Mouse (Mus musculus): ENCODE measurements around the gene Fam193a.

The Fam193a gene

DNA sequence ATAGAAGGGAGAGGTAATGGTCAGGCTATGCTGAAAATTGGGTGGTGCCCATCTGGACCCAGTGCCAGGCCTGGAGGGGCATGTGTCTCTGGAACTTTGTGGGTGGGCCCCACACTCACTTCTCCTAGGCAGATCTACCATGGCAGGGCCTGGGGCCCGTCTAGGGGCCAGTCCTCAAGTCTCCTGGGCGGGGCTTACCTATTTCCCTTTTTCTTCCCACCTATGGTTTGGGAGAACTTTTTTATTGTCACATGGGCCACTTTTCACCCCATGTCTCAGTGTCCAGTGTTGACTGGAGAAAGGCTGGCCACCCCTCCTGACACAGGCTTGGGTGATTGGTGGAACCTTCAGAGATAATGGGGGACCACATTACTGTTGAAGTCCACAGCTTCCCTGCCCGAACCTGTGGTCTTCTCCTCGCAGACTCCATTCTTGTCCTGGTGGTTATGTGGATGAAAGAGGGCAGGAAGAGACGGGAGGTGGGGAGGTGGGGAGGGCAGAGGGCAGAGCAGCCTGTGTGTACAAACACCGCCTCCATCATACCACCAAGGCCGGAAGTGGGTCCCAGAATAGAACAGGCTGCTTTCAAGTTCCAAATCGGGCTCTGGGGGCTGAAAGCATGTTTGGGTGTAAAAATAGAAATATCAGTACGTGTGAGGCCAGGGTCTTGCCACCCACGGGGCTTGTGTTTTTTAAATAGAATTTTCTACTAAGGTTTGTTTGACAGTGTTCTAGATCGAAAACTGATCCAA lies 150.9 kb downstream of the Fam193a start:
- no peak for DNase-seq (ENCODE audit: low read depth, low spot score)

DNA sequence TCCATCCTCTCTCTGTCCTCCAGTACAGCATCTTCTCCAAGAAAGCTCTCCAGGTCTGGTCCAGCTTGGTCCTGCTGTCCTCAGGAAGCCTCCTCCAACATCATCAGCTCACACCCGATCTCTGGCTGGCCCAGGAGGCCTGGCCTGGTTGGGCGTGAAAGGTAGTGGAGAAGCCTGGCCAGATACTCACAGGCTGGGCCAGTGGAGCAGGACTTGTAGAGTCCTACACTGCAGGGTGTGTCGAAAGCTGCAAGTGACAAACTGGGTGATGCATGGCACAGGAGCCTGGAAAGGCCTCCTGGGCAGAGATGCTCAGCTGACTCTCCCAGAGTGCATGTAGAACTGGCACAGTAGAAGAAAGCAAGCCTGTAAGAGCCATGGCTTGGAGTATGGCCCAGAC lies 151.6 kb downstream of the Fam193a start:
- no peak for DNase-seq (ENCODE audit: low read depth, low spot score)

DNA sequence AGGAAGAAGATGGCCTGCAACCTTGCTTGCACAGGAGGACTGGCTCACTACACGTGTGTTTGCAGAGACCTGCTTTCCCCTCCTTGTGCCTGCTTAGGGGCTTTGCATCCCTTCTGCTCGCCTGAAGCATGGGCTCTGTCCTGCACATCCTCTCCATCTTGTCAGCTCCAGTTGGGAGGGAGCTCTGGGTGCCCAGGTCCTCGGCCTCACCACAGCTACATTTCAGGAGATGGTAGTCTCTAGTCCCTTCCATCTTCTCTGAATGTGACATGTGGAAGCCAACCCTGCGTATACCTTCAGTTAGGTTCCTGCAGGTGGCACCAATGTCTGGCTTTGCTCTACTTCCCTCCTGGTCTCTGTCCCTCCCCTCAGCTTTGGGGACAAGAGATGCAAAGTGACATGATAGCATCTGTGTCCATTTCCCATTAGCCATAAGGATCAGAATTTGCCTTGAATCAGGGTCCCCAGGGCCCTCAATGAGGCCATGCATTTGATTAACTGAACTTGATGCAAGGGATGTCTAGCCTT lies 154.3 kb downstream of the Fam193a start:
- DNase-seq (ENCODE audit: low read depth, low spot score), result no peak

DNA sequence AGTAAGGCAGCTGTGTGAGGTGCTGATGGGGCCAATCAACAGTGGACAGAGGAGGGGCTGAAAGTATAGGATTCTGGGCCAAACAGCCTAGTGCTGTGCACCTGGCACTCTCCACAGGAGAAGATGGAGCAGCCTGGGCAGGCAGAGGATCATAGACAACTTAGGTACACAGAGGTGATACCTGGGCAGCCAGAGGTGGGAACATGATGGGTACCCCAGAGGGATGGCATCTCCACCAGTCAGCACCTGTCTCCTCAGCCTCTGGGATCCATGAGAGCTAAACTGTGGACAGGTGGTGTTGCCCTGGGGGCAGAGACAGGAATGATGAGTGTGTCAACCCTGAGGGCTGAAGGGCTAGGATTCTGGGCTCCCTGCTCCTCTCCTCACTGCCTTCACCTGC lies 154.8 kb downstream of the Fam193a start:
- DNase-seq (ENCODE audit: low read depth, low spot score), result no peak

DNA sequence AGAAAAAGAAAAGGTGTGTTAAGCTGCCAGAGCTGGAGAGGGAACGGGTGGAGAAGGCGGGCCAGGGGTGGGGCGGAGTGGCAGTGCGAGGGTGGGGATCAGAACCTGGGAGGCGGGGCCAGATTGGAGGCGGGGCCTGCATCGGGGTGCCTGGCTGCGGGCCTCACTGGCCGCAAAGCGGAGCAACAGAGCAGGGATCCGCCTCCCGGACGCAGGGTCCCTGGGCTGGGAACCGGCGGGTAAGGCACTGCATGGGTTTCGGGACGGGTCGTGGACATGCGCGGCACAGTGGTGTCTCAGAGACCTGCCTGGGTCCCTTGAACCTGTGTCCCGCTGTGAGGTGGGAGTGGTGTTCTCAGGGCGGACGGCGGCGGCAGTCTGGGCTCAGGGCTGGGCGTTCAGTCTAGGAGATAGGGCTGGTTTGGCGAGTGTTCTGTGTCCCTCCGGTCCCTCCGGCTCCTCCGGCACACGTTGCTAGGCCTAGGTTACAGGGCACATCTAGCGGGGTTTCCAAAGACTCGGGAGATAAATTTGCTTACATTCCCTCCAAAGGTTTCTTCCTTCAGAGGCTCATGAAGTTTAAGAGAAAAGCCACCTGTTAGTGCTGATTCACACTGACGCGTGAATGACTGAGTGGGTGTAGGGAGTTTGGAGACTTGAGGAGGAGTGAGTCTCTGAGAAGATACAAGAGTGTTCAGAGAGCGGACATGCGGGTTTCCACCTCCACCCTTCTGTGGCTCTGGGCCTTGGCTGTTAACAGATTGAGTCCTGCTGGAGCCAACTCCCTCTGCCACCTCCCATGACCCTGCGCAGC lies 156.1 kb downstream of the Fam193a start, which contains the start of gene Sh3bp2:
Gene Sh3bp2 (plus strand): TSS at position 176 of the 814 bp plus-strand sequence.
- peak; percentile 75 for DNase-seq (ENCODE audit: low read depth, low spot score)

DNA sequence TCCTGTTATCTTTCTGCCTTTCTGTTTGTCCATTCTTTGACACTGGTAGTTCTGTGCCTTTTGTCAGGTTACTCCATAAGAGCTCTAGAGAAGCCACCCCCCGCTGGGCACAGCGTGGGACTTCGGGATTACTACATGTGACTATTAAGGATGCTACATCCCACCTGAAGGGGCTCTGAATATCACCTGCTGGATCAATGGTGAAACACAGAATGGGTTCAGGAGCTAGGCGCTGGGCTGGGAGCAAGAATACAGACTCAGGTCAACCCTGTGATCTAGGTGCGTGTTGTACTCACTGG lies 156.7 kb downstream of the Fam193a start:
- no peak for DNase-seq (ENCODE audit: low read depth, low spot score)

DNA sequence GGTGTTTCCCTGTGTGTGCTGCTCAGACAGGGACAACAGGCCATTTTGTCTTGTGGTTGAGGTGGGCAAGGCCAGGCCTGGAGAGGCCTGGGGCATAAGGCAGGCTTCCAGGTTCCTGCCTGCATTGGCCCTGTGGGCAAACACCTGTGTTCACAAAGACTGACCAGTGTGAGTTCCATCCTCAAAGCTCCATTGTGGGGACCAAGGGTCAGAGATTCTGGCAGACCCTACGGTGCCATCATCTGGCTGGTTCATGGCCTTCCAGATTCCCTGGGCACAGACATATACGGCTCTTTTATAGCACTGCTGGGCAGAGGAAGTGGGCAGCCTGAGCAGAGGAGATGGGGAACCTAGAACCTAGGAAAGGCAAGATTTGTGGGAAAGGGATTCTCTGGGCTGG lies 157.6 kb downstream of the Fam193a start:
- no peak for DNase-seq (ENCODE audit: low read depth, low spot score)

DNA sequence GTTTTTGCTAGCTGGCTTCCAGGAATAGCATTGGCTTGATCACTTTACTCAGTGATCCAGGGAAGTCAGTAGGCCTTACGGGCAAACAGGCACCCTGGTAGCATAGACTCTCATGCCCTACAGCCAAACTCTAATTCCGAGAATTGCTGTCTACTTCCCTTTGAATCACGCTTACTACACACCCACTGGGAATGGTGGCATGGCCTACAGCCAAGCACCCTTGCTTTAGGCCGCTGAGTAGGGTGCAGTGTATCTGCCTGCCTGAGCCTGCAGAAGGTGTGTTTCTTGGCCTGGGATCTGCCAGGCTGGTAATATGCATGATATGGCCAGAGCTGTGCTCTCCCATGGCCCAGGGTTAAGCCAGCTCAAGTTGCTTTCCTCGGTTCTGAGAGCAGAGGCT lies 159.0 kb downstream of the Fam193a start:
- no peak for DNase-seq (ENCODE audit: low read depth, low spot score)

DNA sequence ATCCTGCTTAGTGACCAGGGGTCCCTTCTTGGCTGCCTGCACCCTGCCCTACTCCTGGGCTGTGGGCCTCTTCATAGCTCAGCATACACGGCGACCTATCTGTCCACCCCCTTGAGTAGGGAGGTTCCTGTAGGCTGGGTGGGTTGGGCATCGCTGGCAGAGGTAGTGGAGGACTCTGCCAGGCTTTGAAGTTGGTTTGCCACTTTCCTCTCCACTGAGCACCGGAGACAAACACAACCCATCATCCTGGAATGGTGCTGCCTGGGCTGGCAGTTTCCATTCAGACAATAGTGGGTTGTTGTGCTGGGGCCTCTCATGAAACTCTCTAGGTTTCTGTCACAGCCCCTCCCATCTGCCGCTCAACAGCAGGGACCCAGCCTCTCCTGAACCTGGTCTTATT lies 160.4 kb downstream of the Fam193a start:
- no peak for DNase-seq (ENCODE audit: low read depth, low spot score)

DNA sequence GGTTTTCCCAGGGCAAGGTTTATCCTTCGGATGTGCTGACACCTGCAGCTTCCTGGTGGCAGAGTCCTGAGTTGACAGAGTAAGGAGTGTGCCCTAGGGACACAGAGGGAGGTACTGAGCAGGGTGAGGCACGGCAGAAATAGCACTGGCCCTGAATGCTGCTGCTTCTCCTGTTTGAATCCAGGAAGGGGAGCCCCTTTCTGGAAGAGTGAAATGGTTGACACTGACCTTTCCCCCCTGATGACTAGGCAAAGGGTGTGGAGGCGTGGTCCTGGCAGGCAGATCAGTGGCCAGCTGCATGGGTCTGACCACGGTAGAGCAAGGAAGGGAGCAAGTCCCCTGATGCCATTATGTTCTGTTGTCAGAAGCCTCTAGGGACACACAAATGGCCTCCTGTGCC lies 161.0 kb downstream of the Fam193a start:
- no peak for DNase-seq (ENCODE audit: low read depth, low spot score)

DNA sequence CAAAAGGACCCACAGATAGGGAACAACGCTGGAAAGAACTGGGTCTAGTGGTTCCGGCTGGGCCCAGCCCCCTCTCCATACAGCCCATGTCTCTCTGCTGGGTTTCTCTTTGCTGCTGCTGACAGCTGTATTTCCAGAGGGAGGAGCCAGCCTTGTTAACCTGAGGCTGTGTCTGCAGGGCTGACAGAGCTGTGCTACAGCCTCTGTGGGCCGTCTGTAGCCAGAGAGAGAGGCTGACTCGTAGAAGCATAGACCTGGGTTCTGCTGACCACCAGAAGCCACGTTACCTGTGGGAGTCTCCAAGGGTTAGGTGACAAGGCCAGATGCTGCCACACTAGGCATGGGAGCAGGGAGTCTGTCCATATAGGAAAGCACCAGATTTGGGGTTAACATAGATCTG lies 163.3 kb downstream of the Fam193a start:
- DNase-seq (ENCODE audit: low read depth, low spot score), result no peak

DNA sequence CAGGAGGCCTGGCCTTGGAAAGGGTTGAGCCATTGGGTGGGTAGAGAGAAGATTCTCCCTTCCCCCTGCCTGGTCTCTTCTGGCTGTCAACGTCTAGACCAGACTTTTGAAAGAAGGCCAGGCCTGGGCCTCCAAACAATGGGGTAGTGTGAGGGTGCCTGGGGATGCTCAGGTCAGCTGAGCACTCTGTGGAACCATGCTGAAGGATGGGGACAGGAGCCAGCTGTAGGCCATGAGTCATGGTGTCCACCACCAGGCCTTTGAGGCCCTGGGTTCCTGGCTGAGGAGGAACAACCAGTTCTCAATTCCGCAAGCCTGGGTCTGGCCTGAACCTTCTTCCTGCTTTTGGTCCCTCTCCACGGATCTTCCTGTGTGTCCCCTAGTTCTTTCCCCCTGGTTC lies 164.1 kb downstream of the Fam193a start:
- DNase-seq (ENCODE audit: low read depth, low spot score), result peak; percentile 64

DNA sequence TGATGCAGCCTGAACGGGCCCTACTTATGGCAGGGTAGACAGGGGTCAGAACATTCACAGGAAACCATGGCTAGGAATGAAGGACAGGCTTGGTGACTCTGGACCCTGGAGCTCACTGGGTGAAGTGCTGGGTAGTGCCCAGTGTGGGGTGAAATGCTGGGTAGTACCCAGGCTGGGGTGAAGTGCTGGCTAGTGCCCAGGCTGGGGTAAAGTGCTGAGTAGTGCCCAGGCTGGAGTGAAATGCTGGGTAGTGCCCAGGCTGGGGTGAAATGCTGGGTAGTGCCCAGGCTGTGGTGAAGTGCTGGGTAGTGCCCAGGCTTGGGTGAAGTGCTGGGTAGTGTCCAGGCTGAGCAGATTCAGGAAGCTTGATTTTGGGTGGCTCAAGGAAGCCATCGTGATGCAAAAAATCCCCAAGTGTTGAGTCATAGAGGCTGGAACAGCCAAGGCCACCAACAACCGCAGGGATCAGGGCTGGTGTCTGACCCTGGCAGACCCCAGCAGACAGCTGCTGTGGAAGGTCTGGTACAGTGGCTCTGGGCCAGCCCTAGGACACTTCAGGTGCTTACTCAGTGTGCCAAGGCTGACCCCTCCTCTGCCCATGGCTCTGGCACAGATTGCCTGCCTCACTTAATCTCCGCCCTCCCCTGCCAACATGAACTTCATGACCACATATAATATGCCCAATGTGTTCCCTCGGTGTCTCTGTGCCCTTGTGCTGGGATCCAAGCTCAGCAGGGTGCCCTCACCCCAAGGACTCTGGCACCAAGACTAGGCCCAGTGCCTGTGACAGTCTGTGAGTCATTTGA lies 165.2 kb downstream of the Fam193a start:
- no peak for DNase-seq (ENCODE audit: low read depth, low spot score)

DNA sequence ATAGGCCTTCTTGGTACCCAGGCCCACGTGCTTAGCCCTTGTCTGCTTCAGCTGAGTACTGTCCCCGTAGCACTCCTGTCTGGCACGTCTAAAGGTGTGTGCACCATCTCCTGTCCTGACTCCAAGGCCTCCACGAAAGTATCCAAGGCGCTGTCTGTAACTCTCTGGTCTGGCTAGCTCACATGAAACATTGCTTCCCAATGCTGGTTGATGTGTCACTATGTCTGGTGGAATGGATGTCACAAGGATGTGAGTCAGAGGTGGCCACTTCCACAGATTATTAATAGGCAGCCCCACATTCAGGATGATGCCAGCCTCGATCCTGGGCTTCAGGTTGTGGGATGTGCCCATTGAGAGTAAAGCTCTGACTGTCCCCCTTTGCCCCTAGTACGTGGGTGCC lies 166.1 kb downstream of the Fam193a start:
- no peak for DNase-seq (ENCODE audit: low read depth, low spot score)
